Mouse (Mus musculus) layer of hippocampus, adult 8-10 months (tissue): ENCODE measurements around the gene Flywch2. TPM values are rescaled to one million over a fixed set of nuclear protein-coding genes. Genes with fewer than 3 reads are reported as not detected.

Source experiments
- microRNA-seq, 2 experiments: library from miRNA; unstranded; fragments of <30 nt; microRNA quantifications; one replicate each; pipeline ENCODE4 v1.2.0; 2022
- total RNA-seq, 4 experiments: library from RNA; stranded (reverse); gene quantifications; 2 replicates each; pipeline ENCODE4 v1.2.4; 2022

The Flywch2 gene
- total RNA-seq, 4 experiments from 2014 or later = 8.1 to 11.7 (median 10.1) TPM

Small RNAs within 50 kb of the gene (microRNA-seq; reads per million reads assigned to microRNA genes)
- gene Mir5125 = 0 to 0.76 reads per million in 2 experiments

Other genes starting within 250 kb of the Flywch2 start
- 1 to 10 TPM; 6.2 to 8.4 (median 7.1) TPM for gene Zfp213, start 221.8 kb downstream of the Flywch2 start, total RNA-seq
- 10 to 100 TPM; 28.9 to 32.6 (median 31.6) TPM for gene Zfp13, start 186.6 kb downstream of the Flywch2 start, total RNA-seq
- gene Zscan10, start 185.2 kb downstream of the Flywch2 start, total RNA-seq = not detected
- gene Mmp25, start 140.8 kb downstream of the Flywch2 start, total RNA-seq = under 1 TPM; 0.19 to 0.34 (median 0.26) TPM
- gene Bicdl2, start 125.6 kb downstream of the Flywch2 start, total RNA-seq = not detected
- gene Hcfc1r1, start 112.5 kb downstream of the Flywch2 start, total RNA-seq = 100 to 1,000 TPM; 104 to 122 (median 108) TPM
- 1 to 10 TPM; 7.0 to 8.6 (median 7.4) TPM for gene Thoc6, start 112.2 kb downstream of the Flywch2 start, total RNA-seq
- 1 to 10 TPM; 6.4 to 9.8 (median 7.4) TPM for gene Tnfrsf12a, start 108.6 kb downstream of the Flywch2 start, total RNA-seq
- not detected for gene Cldn6, start 106.8 kb downstream of the Flywch2 start, total RNA-seq
- under 1 TPM in 1 of 4 experiments, not detected in 3; 0.68 TPM for gene Cldn9, start 102.1 kb downstream of the Flywch2 start, total RNA-seq
- under 1 TPM; 0.16 to 0.81 (median 0.32) TPM for gene 1520401A03Rik, start 63.3 kb downstream of the Flywch2 start, total RNA-seq
- gene Pkmyt1, start 59.7 kb downstream of the Flywch2 start, total RNA-seq = 1 to 10 TPM; 4.3 to 5.2 (median 4.7) TPM
- gene Paqr4, start 45.2 kb downstream of the Flywch2 start, total RNA-seq = 10 to 100 TPM; 53.1 to 56.9 (median 53.6) TPM
- gene Kremen2, start 40.2 kb downstream of the Flywch2 start, total RNA-seq = 1 to 10 TPM in 1 of 4 experiments, under 1 TPM in 3; 0.51 to 1.3 (median 0.68) TPM
- 100 to 1,000 TPM; 324 to 395 (median 358) TPM for gene Flywch1, start 14.5 kb downstream of the Flywch2 start, total RNA-seq
- gene Srrm2, start 4.5 kb upstream of the Flywch2 start, total RNA-seq = 100 to 1,000 TPM; 503 to 777 (median 666) TPM
- gene Elob, start 43.1 kb upstream of the Flywch2 start, total RNA-seq = 100 to 1,000 TPM; 314 to 381 (median 345) TPM
- under 1 TPM in 1 of 4 experiments, not detected in 3; 0.38 TPM for gene Prss33, start 50.0 kb upstream of the Flywch2 start, total RNA-seq
- gene Prss32, start 57.8 kb upstream of the Flywch2 start, total RNA-seq = not detected
- gene Prss41, start 58.1 kb upstream of the Flywch2 start, total RNA-seq = 1 to 10 TPM; 1.8 to 2.3 (median 2.0) TPM
- gene Prss21, start 82.0 kb upstream of the Flywch2 start, total RNA-seq = not detected
- not detected for gene Dcpp1, start 94.8 kb upstream of the Flywch2 start, total RNA-seq
- gene Dcpp2, start 94.8 kb upstream of the Flywch2 start, total RNA-seq = not detected
- not detected for gene Dcpp3, start 131.4 kb upstream of the Flywch2 start, total RNA-seq
- not detected for gene Sbp, start 155.6 kb upstream of the Flywch2 start, total RNA-seq
- not detected for gene Sbpl, start 169.2 kb upstream of the Flywch2 start, total RNA-seq
- under 1 TPM in 1 of 4 experiments, not detected in 3; 0.45 TPM for gene Prss30, start 194.5 kb upstream of the Flywch2 start, total RNA-seq
- under 1 TPM in 1 of 4 experiments, not detected in 3; 0.33 TPM for gene Prss22, start 212.0 kb upstream of the Flywch2 start, total RNA-seq